Mouse (Mus musculus) midbrain, postnatal 0 days (tissue): ENCODE data around the gene Sprtn. TPM values are rescaled to one million over a fixed set of nuclear protein-coding genes. Genes with fewer than 3 reads are reported as not detected.

Experiments
- ATAC-seq: fragments of 200-750 bp; cut with Nextera tagmentation; 2 replicates; pipeline ENCODE4 v1.8.0; 2017; ENCODE audit warnings: moderate number of reproducible peaks, mild to moderate bottlenecking, moderate TSS enrichment, moderate library complexity; ENCODE audit not compliant: low FRiP score
- DNase-seq: peaks from one replicate; pipeline ENCODE4 v3.0.0-alpha.2; 2015; ENCODE audit warnings: low spot score
- H3K27ac ChIP-seq: fragments of 300-500 bp; sonication (generic); 2 replicates; pipeline ENCODE4 v1.5.1; 2014; ENCODE audit warnings: low read depth, mild to moderate bottlenecking, low read length, mixed read lengths
- H3K27me3 ChIP-seq: fragments of 300-500 bp; sonication (generic); 2 replicates; pipeline ENCODE4 v1.6.1; 2014; ENCODE audit warnings: low read length, control low read depth, mixed read lengths; ENCODE audit not compliant: insufficient read depth
- H3K36me3 ChIP-seq: fragments of 300-500 bp; sonication (generic); 2 replicates; pipeline ENCODE4 v1.6.1; 2014; ENCODE audit warnings: low read length, control low read depth, mixed read lengths; ENCODE audit not compliant: insufficient read depth
- H3K4me1 ChIP-seq: fragments of 300-500 bp; sonication (generic); 2 replicates; pipeline ENCODE4 v1.6.1; 2014; ENCODE audit warnings: mild to moderate bottlenecking, control low read depth, antibody characterized with exemption, low read length, mixed read lengths; ENCODE audit not compliant: insufficient read depth
- H3K4me2 ChIP-seq: fragments of 300-500 bp; sonication (generic); 2 replicates; pipeline ENCODE4 v1.6.1; 2014; ENCODE audit warnings: low read depth, mild to moderate bottlenecking, low read length, mixed read lengths; ENCODE audit not compliant: poor library complexity, severe bottlenecking
- H3K4me3 ChIP-seq: fragments of 300-500 bp; sonication (generic); 2 replicates; pipeline ENCODE4 v1.5.1; 2014; ENCODE audit warnings: low read depth, mild to moderate bottlenecking, low read length, moderate library complexity
- H3K9ac ChIP-seq: fragments of 300-500 bp; sonication (generic); replicated peaks from 2 replicates; pipeline ENCODE4 v1.6.1; 2014; ENCODE audit warnings: mild to moderate bottlenecking, low read length, moderate library complexity, mixed read lengths; ENCODE audit not compliant: poor library complexity, severe bottlenecking
- H3K9me3 ChIP-seq: fragments of 300-500 bp; sonication (generic); 2 replicates; pipeline ENCODE4 v1.6.1; 2016; ENCODE audit warnings: low read length, control low read depth
- CTCF ChIP-seq: IDR thresholded peaks from 2 replicates; pipeline ENCODE4 v1.5.1; 2016; ENCODE audit warnings: antibody characterized with exemption, mild to moderate bottlenecking
- WGBS: fragments of 180-500 bp; shearing (Covaris S2); extraction: QIAGEN DNeasy Blood & Tissue Kit; methylation state at CpG from one replicate; pipeline ENCODE4 v1.1.7; 2014; 5-methylcytosine and 5-hydroxymethylcytosine counted together
- polyA plus RNA-seq: library from polyadenylated mRNA; unstranded; fragments of >200 nt; fragmentation: Nextera tagmentation; extraction: Ambion mirVana; gene quantifications from 2 replicates; pipeline ENCODE4 v1.2.1, GENCODE M21; 2015
- total RNA-seq: library from RNA; depleted of rRNA; stranded (reverse); fragments of >200 nt; gene quantifications from 2 replicates; pipeline ENCODE4 v1.2.3, GENCODE M21; 2014

Sprtn gene
- total and polyA plus RNA-seq, 2 experiments from 2014 or later, result 6.0 to 13.9 TPM

DNA sequence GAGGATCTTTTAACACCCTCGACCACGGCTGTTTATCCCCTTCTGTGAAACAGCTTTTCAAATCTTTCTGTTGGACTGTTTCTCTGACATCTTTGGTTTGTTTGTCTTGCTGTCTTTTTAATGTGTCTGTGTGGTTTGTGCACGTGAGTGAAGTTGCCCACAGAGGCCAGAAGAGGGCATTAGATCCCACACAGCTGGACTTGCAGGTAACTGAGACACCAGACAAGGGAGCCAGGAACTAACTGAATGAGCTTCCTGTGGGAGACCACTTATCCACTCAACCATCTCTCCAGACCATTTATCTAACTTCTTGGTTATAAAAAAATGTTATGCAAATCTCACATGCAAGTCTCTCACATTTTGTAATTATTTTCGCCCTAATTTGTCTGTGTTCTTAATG, 33.0 kb downstream of the Sprtn start:
- WGBS, result 90% methylated on average over 4 of the region's 4 CpGs
- H3K4me3 ChIP-seq, result no peak overlapping the region
- H3K27ac ChIP-seq, result no peak overlapping the region
- ATAC-seq (no peak), DNase-seq (no peak)
- no peak overlapping the region for H3K4me2 ChIP-seq
- TF ChIP-seq CTCF, result 0 out of 2 replicates have a peak, but pooled peaks have one; percentile 7
- no peaks in the 10 kb centered on the region for H3K9me3 ChIP-seq
- no peak overlapping the region for H3K9ac ChIP-seq
- no peaks in the 10 kb centered on the region for H3K4me1 ChIP-seq
- H3K27me3 ChIP-seq, result no peaks in the 10 kb centered on the region
- H3K36me3 ChIP-seq, result no peaks in the 10 kb centered on the region

GRCm38 (mm10) chr8:124932435-124932834, 34.7 kb downstream of the Sprtn start:
- TF ChIP-seq CTCF, result no peak
- no peaks in the 10 kb centered on the region for H3K9me3 ChIP-seq
- no peak overlapping the region for H3K4me2 ChIP-seq
- 75% methylated on average over 3 of the region's 3 CpGs for WGBS
- ATAC-seq, result no peak
- H3K9ac ChIP-seq, result no peak overlapping the region
- DNase-seq, result no peak
- no peaks in the 10 kb centered on the region for H3K27me3 ChIP-seq
- no peak overlapping the region for H3K27ac ChIP-seq
- no peaks in the 10 kb centered on the region for H3K36me3 ChIP-seq
- no peaks in the 10 kb centered on the region for H3K4me1 ChIP-seq
- H3K4me3 ChIP-seq, result no peak overlapping the region

- Histone ChIP-seq H3K4me1 (no peaks in the 10 kb centered on the region), H3K9ac (no peak overlapping the region), H3K27ac (no peak overlapping the region), H3K4me3 (no peak overlapping the region), H3K27me3 (no peaks in the 10 kb centered on the region), H3K36me3 (peaks cover 3% of the 10 kb centered on the region; the same call in 1 of the 2 replicates), H3K9me3 (no peaks in the 10 kb centered on the region), H3K4me2 (no peak overlapping the region)
- no peak for TF ChIP-seq CTCF
- 88% methylated on average over 5 of the region's 5 CpGs for WGBS
- DNase-seq, result no peak
- no peak for ATAC-seq
These were observed 37.4 kb downstream of the Sprtn start for GRCm38 (mm10) chr8:124935116-124935515.

DNA sequence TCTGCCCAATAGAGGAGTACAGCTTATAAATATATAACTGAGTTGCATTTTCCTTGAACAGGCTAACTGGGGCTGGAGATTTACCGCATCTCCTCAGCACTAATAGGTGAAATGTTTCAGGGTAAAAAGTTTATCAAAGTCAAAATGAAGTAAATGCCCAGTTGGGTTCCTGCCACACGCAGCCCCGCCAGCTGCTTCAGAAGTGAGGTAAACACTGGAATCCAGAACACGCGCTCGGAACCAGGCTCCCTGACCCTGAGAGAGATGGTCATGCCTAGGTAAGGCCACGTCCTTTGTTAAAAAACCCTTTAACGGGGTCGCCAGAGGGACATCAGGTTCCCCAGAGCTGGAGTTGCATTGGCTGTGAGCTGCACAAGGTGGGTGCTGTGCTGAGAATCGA, 39.0 kb downstream of the Sprtn start:
- no peak overlapping the region for H3K4me2 ChIP-seq
- no peaks in the 10 kb centered on the region for H3K4me1 ChIP-seq
- H3K9ac ChIP-seq, result no peak overlapping the region
- H3K9me3 ChIP-seq, result no peaks in the 10 kb centered on the region
- no peak for DNase-seq
- no peak for TF ChIP-seq CTCF
- H3K36me3 ChIP-seq, result peaks cover 6% of the 10 kb centered on the region; the same call in 1 of the 2 replicates
- no peak for ATAC-seq
- no peak overlapping the region for H3K27ac ChIP-seq
- H3K27me3 ChIP-seq, result no peaks in the 10 kb centered on the region
- no peak overlapping the region for H3K4me3 ChIP-seq
- WGBS, result 98% methylated on average over 10 of the region's 10 CpGs

GRCm38 (mm10) chr8:124937293-124937692, 39.6 kb downstream of the Sprtn start:
- Histone ChIP-seq H3K36me3 (peaks cover 7% of the 10 kb centered on the region; the same call in 1 of the 2 replicates), H3K9me3 (no peaks in the 10 kb centered on the region), H3K27ac (no peak overlapping the region), H3K4me1 (no peaks in the 10 kb centered on the region), H3K9ac (no peak overlapping the region), H3K4me2 (no peak overlapping the region), H3K4me3 (no peak overlapping the region), H3K27me3 (no peaks in the 10 kb centered on the region)
- WGBS, result 96% methylated on average over 4 of the region's 4 CpGs
- ATAC-seq (no peak), DNase-seq (no peak)
- TF ChIP-seq CTCF, result no peak

GRCm38 (mm10) chr8:124943801-124944200, 46.1 kb downstream of the Sprtn start:
- ATAC-seq (no peak), DNase-seq (no peak)
- H3K4me2 ChIP-seq, result no peak overlapping the region
- no peak overlapping the region for H3K27ac ChIP-seq
- H3K4me1 ChIP-seq, result peaks cover 13% of the 10 kb centered on the region
- H3K9ac ChIP-seq, result no peak overlapping the region
- H3K36me3 ChIP-seq, result 0 out of 2 replicates have a peak, but pooled peaks cover 4% of the 10 kb centered on the region
- no peaks in the 10 kb centered on the region for H3K27me3 ChIP-seq
- WGBS, result 77% methylated on average over 6 of the region's 6 CpGs
- no peak for TF ChIP-seq CTCF
- no peaks in the 10 kb centered on the region for H3K9me3 ChIP-seq
- H3K4me3 ChIP-seq, result no peak overlapping the region
